ENCODE assay signal across 25 mouse cellular contexts in genomic region chr10:90357169-90357907, GRCm38 (mm10).
"Had no signal": no experiment of that assay in that cellular context is flagged by ENCODE, and none has a peak within 500 bp of the region (broad histone marks: within the 10 kb centered on the region; RNA-seq: fewer than 3 reads in every experiment).

No protein-coding gene starts in this region.

- ATAC-seq: forebrain, postnatal 0 days; hindbrain, embryonic 16.5 days; inflammation-experienced regulatory T-cells, adult 6 months had no signal

- H3K27me3 ChIP-seq: heart, embryonic 12.5 days; hindbrain, embryonic 12.5 days; limb, embryonic 12.5 days; liver, embryonic 13.5 days had no signal

- H3K27ac ChIP-seq: gastrocnemius, adult 2 months; heart, embryonic 10.5 days; hindbrain, embryonic 10.5 days; kidney, postnatal 0 days; layer of hippocampus, adult 2 months; left cerebral cortex, adult 2 months; limb, embryonic 10.5 days; limb, embryonic 12.5 days; liver, embryonic 13.5 days had no signal

- H3K4me2 ChIP-seq: heart, embryonic 12.5 days; hindbrain, embryonic 12.5 days; limb, embryonic 12.5 days; liver, embryonic 11.5 days; liver, embryonic 13.5 days had no signal

- H3K9ac ChIP-seq: forebrain, postnatal 0 days; heart, embryonic 12.5 days; hindbrain, embryonic 12.5 days; limb, embryonic 12.5 days; liver, embryonic 13.5 days had no signal

- H3K36me3 ChIP-seq: heart, embryonic 10.5 days; heart, embryonic 12.5 days; hindbrain, embryonic 10.5 days; hindbrain, embryonic 12.5 days; limb, embryonic 10.5 days; limb, embryonic 12.5 days; liver, embryonic 13.5 days had no signal

- H3K4me3 ChIP-seq: gastrocnemius, adult 2 months; heart, embryonic 10.5 days; heart, embryonic 12.5 days; hindbrain, embryonic 10.5 days; hindbrain, embryonic 12.5 days; layer of hippocampus, adult 2 months; left cerebral cortex, adult 2 months; limb, embryonic 10.5 days; limb, embryonic 12.5 days; liver, embryonic 13.5 days had no signal

- DNase-seq: forebrain, postnatal 0 days; gastrocnemius, adult 2 months; gastrocnemius, postnatal 10 days; gastrocnemius, postnatal 25 days; heart, adult 18-20 months; heart, postnatal 10 days; heart, postnatal 4 days; kidney, adult 11 months; kidney, adult 8-10 months; kidney, postnatal 14 days; kidney, postnatal 36 days; liver; liver, embryonic 13.5 days had no signal

- H3K9me3 ChIP-seq: heart, embryonic 10.5 days; heart, embryonic 12.5 days; hindbrain, embryonic 10.5 days; hindbrain, embryonic 12.5 days; limb, embryonic 10.5 days; limb, embryonic 12.5 days; liver, embryonic 13.5 days had no signal

- H3K4me1 ChIP-seq: heart, embryonic 10.5 days; heart, embryonic 12.5 days; hindbrain, embryonic 10.5 days; limb, embryonic 10.5 days; limb, embryonic 12.5 days; liver, embryonic 13.5 days had no signal
